Mouse (Mus musculus): ENCODE data around the gene Shld2. TPM values are rescaled to one million over a fixed set of nuclear protein-coding genes. Genes with fewer than 3 reads are reported as not detected.
A peak's percentile ranks its signal among the peaks of the same experiment; 100 is the strongest.

The Shld2 gene
- polyA plus RNA-seq, 1 experiment from 2014 or later, result 11.8 TPM

DNA sequence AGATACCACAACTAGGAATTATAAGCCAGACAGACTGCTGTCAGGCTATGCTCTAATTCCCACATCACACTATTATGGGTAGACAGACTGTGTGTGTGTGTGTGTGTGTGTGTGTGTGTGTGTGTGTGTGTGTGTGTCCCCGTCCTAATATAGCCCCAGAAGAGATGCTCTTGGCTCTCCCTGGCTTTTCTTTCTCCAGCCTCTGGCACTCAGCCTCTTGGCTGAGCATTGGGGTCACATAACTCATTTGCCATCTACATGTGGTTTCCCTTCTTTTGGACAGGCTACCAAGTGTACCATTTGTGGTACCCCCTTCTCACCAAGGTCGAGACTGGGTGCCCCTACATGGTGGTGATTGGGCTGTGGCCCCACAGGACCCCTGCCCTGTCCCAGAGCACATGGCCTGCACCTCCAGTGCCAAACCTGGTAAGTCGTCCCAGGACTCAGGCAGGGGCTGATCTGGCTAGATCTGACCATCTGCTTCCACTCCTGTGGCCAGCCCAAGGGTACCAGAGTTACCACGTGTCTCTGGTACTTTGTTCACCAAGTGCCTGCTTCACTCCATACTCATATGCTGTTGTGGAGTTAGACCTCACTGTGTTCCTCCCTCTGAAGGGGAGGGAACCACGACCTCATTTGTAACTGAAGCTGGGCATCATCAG is 88.7 kb downstream of the Shld2 start:
- Histone ChIP-seq H3K27me3 (ENCODE audit: insufficient read depth, low read length) (peaks cover 11% of the 10 kb centered on the region), H3K27ac (no peak overlapping the region), H3K4me2 (ENCODE audit: low read length) (no peak overlapping the region), H3K4me1 (replicated peaks; ENCODE audit: insufficient read depth, low read length) (peaks cover 6% of the 10 kb centered on the region), H3K36me3 (ENCODE audit: insufficient read depth, low read length) (no peaks in the 10 kb centered on the region), H3K9ac (ENCODE audit: low read depth, low read length) (no peak overlapping the region), H3K9me3 (replicated peaks; ENCODE audit: low read length) (no peaks in the 10 kb centered on the region), H3K4me3 (replicated peaks; ENCODE audit: low read depth, low read length) (no peak overlapping the region)
- no peak for TF ChIP-seq CTCF (IDR thresholded peaks at IDR 0.05; ENCODE audit: low read depth)
- WGBS, result 77% methylated on average over 5 of the region's 5 CpGs
- ATAC-seq (replicated peaks; ENCODE audit: low FRiP score, low read depth) (no peak), DNase-seq (ENCODE audit: low spot score) (no peak)

DNA sequence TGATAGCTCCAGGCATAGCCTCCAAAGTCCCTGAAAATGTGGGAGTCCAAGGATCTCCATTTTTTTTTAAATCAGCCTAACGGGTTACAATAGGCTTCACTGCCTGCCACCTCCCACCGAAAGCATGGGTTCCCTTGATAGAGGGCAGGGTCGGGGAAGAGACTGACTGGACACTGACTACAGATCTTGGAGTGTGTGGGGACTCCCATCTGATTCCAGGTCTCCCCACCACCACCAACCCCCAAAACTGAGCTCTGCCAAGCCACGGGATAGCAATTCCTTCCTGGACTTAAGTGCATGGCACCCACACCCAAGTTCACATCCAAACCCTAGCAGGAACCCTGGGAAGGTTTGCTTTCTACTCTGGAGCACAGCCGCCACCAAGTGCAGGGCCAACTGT is 89.9 kb downstream of the Shld2 start:
- Histone ChIP-seq H3K27me3 (ENCODE audit: insufficient read depth, low read length) (peaks cover 11% of the 10 kb centered on the region), H3K27ac (no peak overlapping the region), H3K4me3 (replicated peaks; ENCODE audit: low read depth, low read length) (0 out of 2 replicates have a peak overlapping the region, but pooled peaks have one; percentile 26), H3K4me2 (ENCODE audit: low read length) (no peak overlapping the region), H3K9me3 (replicated peaks; ENCODE audit: low read length) (no peaks in the 10 kb centered on the region), H3K36me3 (ENCODE audit: insufficient read depth, low read length) (no peaks in the 10 kb centered on the region), H3K4me1 (replicated peaks; ENCODE audit: insufficient read depth, low read length) (peaks cover 6% of the 10 kb centered on the region), H3K9ac (ENCODE audit: low read depth, low read length) (no peak overlapping the region)
- no peak for TF ChIP-seq CTCF (IDR thresholded peaks at IDR 0.05; ENCODE audit: low read depth)
- no peak for ATAC-seq (replicated peaks; ENCODE audit: low FRiP score, low read depth)
- DNase-seq (ENCODE audit: low spot score), result no peak
- 66% methylated on average over 5 of the region's 5 CpGs for WGBS

DNA sequence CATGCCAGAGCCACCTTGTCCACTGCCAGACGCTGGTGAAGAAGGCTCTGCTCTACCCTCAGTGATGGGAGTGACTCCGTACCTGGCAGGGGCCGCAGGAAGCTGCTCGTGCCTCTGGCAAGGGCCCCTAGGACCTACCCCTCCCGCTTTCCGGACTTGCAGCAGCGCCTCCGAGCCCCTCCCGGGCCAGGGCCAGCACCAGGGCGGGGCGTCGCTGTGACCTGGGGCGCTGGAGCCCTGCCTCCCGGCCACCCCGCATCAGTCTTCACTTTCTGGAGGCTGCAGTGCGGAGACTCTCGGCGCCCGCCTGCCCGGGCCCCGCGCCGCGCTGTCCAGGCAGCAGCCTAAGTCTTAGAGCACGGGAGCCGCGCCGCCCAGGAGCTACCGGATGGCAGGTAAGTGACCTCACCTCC is 90.5 kb downstream of the Shld2 start:
- Histone ChIP-seq H3K36me3 (ENCODE audit: insufficient read depth, low read length) (no peaks in the 10 kb centered on the region), H3K27ac (no peak overlapping the region), H3K4me3 (replicated peaks; ENCODE audit: low read depth, low read length) (peak overlapping the region; percentile 26), H3K4me2 (ENCODE audit: low read length) (peak overlapping the region; percentile 63), H3K9me3 (replicated peaks; ENCODE audit: low read length) (no peaks in the 10 kb centered on the region), H3K9ac (ENCODE audit: low read depth, low read length) (no peak overlapping the region), H3K4me1 (replicated peaks; ENCODE audit: insufficient read depth, low read length) (peaks cover 6% of the 10 kb centered on the region), H3K27me3 (ENCODE audit: insufficient read depth, low read length) (peaks cover 11% of the 10 kb centered on the region)
- DNase-seq (ENCODE audit: low spot score), result peak; percentile 12
- ATAC-seq (replicated peaks; ENCODE audit: low FRiP score, low read depth), result peak; percentile 37; the same call in 1 of the 2 replicates
- no peak for TF ChIP-seq CTCF (IDR thresholded peaks at IDR 0.05; ENCODE audit: low read depth)
- 2% methylated on average over 29 of the region's 29 CpGs for WGBS

DNA sequence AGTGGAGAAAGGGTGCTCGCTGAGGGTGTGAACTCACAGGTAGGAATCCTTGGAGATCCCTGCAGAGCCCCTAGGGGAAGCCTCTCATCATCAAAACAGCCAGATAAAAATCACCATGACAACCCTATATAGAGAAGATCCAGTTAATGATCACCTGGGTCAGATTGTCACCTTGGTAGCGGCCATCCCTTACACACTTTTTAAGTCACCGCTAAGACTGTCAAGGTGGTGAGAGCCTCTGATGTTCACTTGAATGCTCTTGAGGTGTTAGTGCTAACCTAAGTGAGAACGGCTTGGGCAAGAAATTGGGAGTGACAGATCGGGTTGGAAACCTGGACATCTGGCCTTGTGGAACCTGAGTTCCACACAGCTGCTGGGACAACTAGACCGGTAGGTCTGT is 91.0 kb downstream of the Shld2 start, which contains the start of gene Syt15:
Syt15 (plus strand) TSS at position 301 of the 400 bp plus-strand sequence.
- Histone ChIP-seq H3K4me1 (replicated peaks; ENCODE audit: insufficient read depth, low read length) (peaks cover 6% of the 10 kb centered on the region), H3K4me2 (ENCODE audit: low read length) (peak within 1 kb of the TSS; percentile 63), H3K36me3 (ENCODE audit: insufficient read depth, low read length) (no peaks in the 10 kb centered on the region), H3K27me3 (ENCODE audit: insufficient read depth, low read length) (peaks cover 11% of the 10 kb centered on the region), H3K9me3 (replicated peaks; ENCODE audit: low read length) (no peaks in the 10 kb centered on the region), H3K27ac (no peak within 1 kb of the TSS), H3K4me3 (replicated peaks; ENCODE audit: low read depth, low read length) (peak within 1 kb of the TSS; percentile 26), H3K9ac (ENCODE audit: low read depth, low read length) (no peak within 1 kb of the TSS)
- no peak for TF ChIP-seq CTCF (IDR thresholded peaks at IDR 0.05; ENCODE audit: low read depth)
- 58% methylated on average over 6 of the region's 6 CpGs for WGBS
- ATAC-seq (replicated peaks; ENCODE audit: low FRiP score, low read depth), result no peak
- no peak for DNase-seq (ENCODE audit: low spot score)

DNA sequence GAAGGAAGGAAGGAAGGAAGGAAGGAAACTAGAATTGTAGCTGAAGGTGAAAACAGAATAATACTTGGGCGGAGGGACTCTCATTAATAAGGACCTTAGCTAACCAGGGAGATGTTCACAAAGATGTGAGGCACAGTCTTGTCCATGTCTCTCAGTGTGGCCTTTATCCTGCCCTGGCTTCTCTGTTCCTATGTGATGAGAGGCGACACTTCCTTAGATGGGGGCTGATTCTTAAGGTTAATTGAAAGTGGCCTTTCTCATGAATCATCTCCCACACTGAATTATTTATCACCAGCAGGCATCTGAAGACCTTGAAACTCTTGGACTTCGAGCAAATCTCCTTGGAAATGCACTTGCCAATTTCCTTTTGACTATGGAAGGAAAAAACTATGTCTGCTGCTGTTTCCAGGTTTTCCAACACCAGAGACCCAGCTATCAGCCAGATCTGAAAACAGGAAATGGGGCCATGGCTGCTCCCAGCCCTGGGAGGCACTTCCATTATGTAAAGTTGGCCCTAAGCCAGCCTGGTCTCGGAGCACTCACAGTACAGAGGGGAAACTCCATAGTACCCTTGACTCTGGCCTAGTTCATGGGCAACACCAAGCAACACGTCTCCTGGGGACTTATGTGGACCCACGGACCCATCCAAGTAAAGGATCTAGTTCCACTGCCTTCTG is 94.7 kb downstream of the Shld2 start:
- 36% methylated on average over 6 of the region's 6 CpGs for WGBS
- Histone ChIP-seq H3K27ac (no peak overlapping the region), H3K27me3 (ENCODE audit: insufficient read depth, low read length) (peaks cover 7% of the 10 kb centered on the region; the same call in 1 of the 2 replicates), H3K4me1 (replicated peaks; ENCODE audit: insufficient read depth, low read length) (peaks cover 6% of the 10 kb centered on the region), H3K9ac (ENCODE audit: low read depth, low read length) (no peak overlapping the region), H3K36me3 (ENCODE audit: insufficient read depth, low read length) (no peaks in the 10 kb centered on the region), H3K9me3 (replicated peaks; ENCODE audit: low read length) (no peaks in the 10 kb centered on the region), H3K4me3 (replicated peaks; ENCODE audit: low read depth, low read length) (no peak overlapping the region), H3K4me2 (ENCODE audit: low read length) (no peak overlapping the region)
- ATAC-seq (replicated peaks; ENCODE audit: low FRiP score, low read depth) (0 out of 2 replicates have a peak, but pooled peaks have one; percentile 67), DNase-seq (ENCODE audit: low spot score) (peak; percentile 82)
- TF ChIP-seq CTCF (IDR thresholded peaks at IDR 0.05; ENCODE audit: low read depth), result no peak

DNA sequence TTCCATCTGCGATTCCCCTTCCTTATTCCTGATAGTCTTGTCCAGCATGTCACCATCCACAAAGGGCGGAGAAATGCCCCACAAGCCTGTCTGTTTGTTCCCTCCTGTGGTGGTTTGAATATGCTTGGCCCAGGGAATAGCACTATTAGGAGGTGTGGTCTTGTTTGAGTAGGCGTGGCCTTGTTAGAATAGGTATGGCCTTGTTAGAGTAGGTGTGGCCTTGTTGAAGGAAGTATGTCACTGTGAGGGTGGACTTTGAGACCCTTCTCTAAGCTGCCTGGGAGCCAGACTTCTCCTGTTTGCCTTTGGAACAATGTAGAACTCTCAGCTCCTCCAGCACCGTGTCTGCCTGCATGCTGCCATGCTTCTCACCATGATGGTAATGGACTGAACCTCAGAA is 100.4 kb downstream of the Shld2 start:
- no peak overlapping the region for H3K4me2 ChIP-seq (ENCODE audit: low read length)
- TF ChIP-seq CTCF (IDR thresholded peaks at IDR 0.05; ENCODE audit: low read depth), result no peak
- H3K4me3 ChIP-seq (replicated peaks; ENCODE audit: low read depth, low read length), result no peak overlapping the region
- no peaks in the 10 kb centered on the region for H3K9me3 ChIP-seq (replicated peaks; ENCODE audit: low read length)
- ATAC-seq (replicated peaks; ENCODE audit: low FRiP score, low read depth) (no peak), DNase-seq (ENCODE audit: low spot score) (no peak)
- WGBS, result 93% methylated on average over 4 of the region's 4 CpGs
- no peaks in the 10 kb centered on the region for H3K27me3 ChIP-seq (ENCODE audit: insufficient read depth, low read length)
- H3K4me1 ChIP-seq (replicated peaks; ENCODE audit: insufficient read depth, low read length), result no peaks in the 10 kb centered on the region
- H3K9ac ChIP-seq (ENCODE audit: low read depth, low read length), result no peak overlapping the region
- no peak overlapping the region for H3K27ac ChIP-seq
- no peaks in the 10 kb centered on the region for H3K36me3 ChIP-seq (ENCODE audit: insufficient read depth, low read length)
